ENCODE assay signal across 9 mouse cellular contexts in the genomic region with DNA sequence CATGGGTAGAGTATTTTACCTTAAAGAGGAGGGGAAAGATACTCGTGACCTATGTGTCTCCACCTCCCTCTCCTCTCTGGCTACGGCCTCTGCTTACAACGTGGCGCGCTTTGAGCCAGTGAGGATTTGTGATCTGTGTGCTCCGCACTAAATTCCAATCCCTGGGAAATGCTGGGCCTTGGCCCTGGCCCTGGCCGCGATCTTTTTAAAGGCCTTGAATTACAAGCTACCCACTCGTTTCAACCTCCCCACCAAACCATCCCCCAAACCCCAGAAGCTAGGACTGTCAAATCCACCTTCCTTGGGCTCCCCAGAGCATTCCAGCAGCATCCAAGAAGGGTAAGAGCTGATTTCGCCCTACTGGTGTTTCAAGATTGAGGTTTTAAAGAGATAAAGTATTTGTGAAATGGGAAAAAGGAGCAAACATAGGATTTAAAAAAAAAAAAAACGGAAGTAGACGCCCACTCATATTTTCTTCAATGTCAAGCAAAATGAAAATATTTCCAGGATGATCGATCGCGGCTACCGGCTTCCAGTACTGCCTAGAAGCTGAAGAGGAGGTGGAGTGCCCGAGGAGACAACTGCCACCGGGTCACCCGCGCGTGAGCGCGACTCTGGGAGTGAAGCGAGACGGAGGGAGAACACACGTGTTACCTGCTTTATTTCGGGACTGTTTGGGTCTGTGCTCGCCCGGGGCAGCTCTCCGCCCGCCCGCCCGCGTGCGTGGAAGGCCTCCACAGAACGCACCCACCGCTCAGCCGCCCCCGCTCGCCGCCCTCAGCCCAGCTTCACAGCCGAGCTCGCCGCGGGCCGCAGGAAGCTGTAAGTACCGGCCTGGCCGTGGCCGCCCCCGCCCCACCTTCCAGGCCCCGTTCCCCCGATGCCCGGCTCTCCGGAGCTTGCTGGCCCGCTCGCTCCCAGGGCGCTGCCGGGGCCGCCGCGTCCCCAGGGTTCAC. TPM values are rescaled to one million over a fixed set of nuclear protein-coding genes. Genes with fewer than 3 reads are reported as not detected.
DNase-seq lines count a peak whose midpoint lies in the region; ATAC-seq and TF ChIP-seq lines count a peak whose summit lies in the region.
"Had no signal": no experiment of that assay in that cellular context is flagged by ENCODE, and none has a peak within 500 bp of the region (broad histone marks: within the 10 kb centered on the region; RNA-seq: fewer than 3 reads in every experiment).

A gene (plus strand): TSS at position 96 of the 956 bp plus-strand sequence.

- no peak for TF ChIP-seq CTCF in cerebellum, adult 2 months (IDR thresholded peaks at IDR 0.05; ENCODE audit: borderline replicate concordance, insufficient read depth, low read depth, low read length)

- no peaks in the 10 kb centered on the region; the same call in 1 of the 2 replicates for H3K4me1 ChIP-seq in liver, embryonic 11.5 days (replicated peaks; ENCODE audit: control insufficient read depth, insufficient read depth, low read length)
- peaks cover 8% of the 10 kb centered on the region; the same call in 1 of the 2 replicates for H3K4me1 ChIP-seq in embryonic facial prominence, embryonic 13.5 days
- peaks cover 6% of the 10 kb centered on the region; the same call in 1 of the 2 replicates for H3K4me1 ChIP-seq in midbrain, embryonic 12.5 days
- no peaks in the 10 kb centered on the region for H3K4me1 ChIP-seq in cerebellum, adult 2 months (ENCODE audit: control insufficient read depth, insufficient read depth, low read length)

- ATAC-seq in liver, embryonic 11.5 days (replicated peaks; ENCODE audit: low FRiP score): peak; percentile 24; the same call in 1 of the 2 replicates
- ATAC-seq in embryonic facial prominence, embryonic 13.5 days (ENCODE audit: insufficient number of reproducible peaks, insufficient read depth, low FRiP score, low TSS enrichment, low read depth): peak; percentile 21; the same call in 1 of the 2 replicates
- peak; percentile 11 for ATAC-seq in midbrain, embryonic 12.5 days (ENCODE audit: low FRiP score, low read depth)
- no peak for ATAC-seq in inflammation-experienced regulatory T-cells, adult 6 months

- no peak within 1 kb of the TSS for H3K9ac ChIP-seq in liver, embryonic 11.5 days (ENCODE audit: low read depth, low read length)
- H3K9ac ChIP-seq in embryonic facial prominence, embryonic 13.5 days: peak within 1 kb of the TSS; percentile 49; the same call in 1 of the 2 replicates
- H3K9ac ChIP-seq in midbrain, embryonic 12.5 days (replicated peaks): no peak within 1 kb of the TSS; the same call in 1 of the 2 replicates

- TF ChIP-seq POLR2A in cerebellum, adult 2 months (IDR thresholded peaks at IDR 0.05; ENCODE audit: borderline replicate concordance, insufficient read depth, low read length): no peak

- WGBS in liver, embryonic 11.5 days: 2% methylated on average over 47 of the region's 61 CpGs
- WGBS in embryonic facial prominence, embryonic 13.5 days: under 1% methylated on average over 59 of the region's 61 CpGs
- WGBS in midbrain, embryonic 12.5 days: under 1% methylated on average over 47 of the region's 61 CpGs
- 2% methylated on average over 61 of the region's 61 CpGs for WGBS in cerebellum, adult 2 months

- H3K4me3 ChIP-seq in liver, embryonic 11.5 days (ENCODE audit: low read depth, low read length): peak within 1 kb of the TSS; percentile 32
- H3K4me3 ChIP-seq in embryonic facial prominence, embryonic 13.5 days: peak within 1 kb of the TSS; percentile 43
- H3K4me3 ChIP-seq in midbrain, embryonic 12.5 days: peak within 1 kb of the TSS; percentile 45
- no peak within 1 kb of the TSS for H3K4me3 ChIP-seq in cerebellum, adult 2 months (replicated peaks; ENCODE audit: insufficient read depth, low read depth, low read length)

- H3K4me2 ChIP-seq in liver, embryonic 11.5 days: peak within 1 kb of the TSS; percentile 59
- H3K4me2 ChIP-seq in embryonic facial prominence, embryonic 13.5 days: peak within 1 kb of the TSS; percentile 58
- peak within 1 kb of the TSS; percentile 56 for H3K4me2 ChIP-seq in midbrain, embryonic 12.5 days (replicated peaks)

- no peaks in the 10 kb centered on the region for H3K36me3 ChIP-seq in liver, embryonic 11.5 days (ENCODE audit: control insufficient read depth, insufficient read depth, low read length)
- no peaks in the 10 kb centered on the region for H3K36me3 ChIP-seq in embryonic facial prominence, embryonic 13.5 days
- no peaks in the 10 kb centered on the region for H3K36me3 ChIP-seq in midbrain, embryonic 12.5 days

- DNase-seq in liver, embryonic 11.5 days (ENCODE audit: low spot score): no peak
- DNase-seq in liver: no peak
- DNase-seq in layer of hippocampus, adult 18-20 months (ENCODE audit: low spot score in 2 of 2): peak in 1 of 2 experiments; percentile 76
- DNase-seq in urinary bladder, adult 18-20 months (ENCODE audit: low spot score in 2 of 2): no peak
- no peak for DNase-seq in cerebellum, adult 2 months

- no peaks in the 10 kb centered on the region for H3K9me3 ChIP-seq in liver, embryonic 11.5 days (ENCODE audit: control insufficient read depth, low read length)
- H3K9me3 ChIP-seq in embryonic facial prominence, embryonic 13.5 days: no peaks in the 10 kb centered on the region
- no peaks in the 10 kb centered on the region for H3K9me3 ChIP-seq in midbrain, embryonic 12.5 days

- H3K27ac ChIP-seq in liver, embryonic 11.5 days (ENCODE audit: low read depth, low read length): no peak within 1 kb of the TSS
- H3K27ac ChIP-seq in embryonic facial prominence, embryonic 13.5 days: no peak within 1 kb of the TSS
- no peak within 1 kb of the TSS for H3K27ac ChIP-seq in midbrain, embryonic 12.5 days (replicated peaks)
- no peak within 1 kb of the TSS for H3K27ac ChIP-seq in cerebellum, adult 2 months (ENCODE audit: insufficient read depth, low read length)

- peaks cover 87% of the 10 kb centered on the region for H3K27me3 ChIP-seq in liver, embryonic 11.5 days (replicated peaks; ENCODE audit: control insufficient read depth, insufficient read depth, low read length)
- peaks cover 88% of the 10 kb centered on the region for H3K27me3 ChIP-seq in embryonic facial prominence, embryonic 13.5 days
- H3K27me3 ChIP-seq in midbrain, embryonic 12.5 days: peaks cover 79% of the 10 kb centered on the region
- H3K27me3 ChIP-seq in cerebellum, adult 2 months (ENCODE audit: control insufficient read depth, insufficient read depth, low read length): peaks cover 21% of the 10 kb centered on the region; the same call in 1 of the 2 replicates

RNA-seq across cellular contexts. Expression of the gene that starts here (rescaled TPM):
- 0.74 and 0.75 TPM in 2 replicates for polyA plus RNA-seq in liver, embryonic 11.5 days (2014; fragmentation: Nextera tagmentation; extraction: Ambion mirVana)
- polyA plus RNA-seq in embryonic facial prominence, embryonic 13.5 days (2015; fragmentation: Nextera tagmentation; extraction: Ambion mirVana): 0.86 and 0.94 TPM in 2 replicates
- 100 to 1,000 TPM; 147 to 152 TPM for total RNA-seq in layer of hippocampus, adult 18-20 months (2021)
- 3.0 and 4.6 TPM in 2 replicates for polyA plus RNA-seq in midbrain, embryonic 12.5 days (2016; fragmentation: Nextera tagmentation; extraction: Ambion mirVana)
- polyA plus RNA-seq in inflammation-experienced regulatory T-cells, adult 6 months (2017; shearing (Covaris generic)): not detected
- not detected in 2 replicates for polyA plus RNA-seq in cerebellum, adult 2 months (2012; rRNA removed)
- total RNA-seq: neutrophil, adult 5-6 weeks had no signal

Comparison
In these comparisons a context has a peak if more than half of its experiments do, and no peak if none do; other contexts are left out.
1. Peak in ATAC-seq, H3K4me3 ChIP-seq and H3K4me2 ChIP-seq in liver, embryonic 11.5 days; RNA of the gene not detected or under 1 TPM.
2. Peak in ATAC-seq, H3K4me3 ChIP-seq, H3K9ac ChIP-seq and H3K4me2 ChIP-seq in embryonic facial prominence, embryonic 13.5 days; RNA of the gene not detected or under 1 TPM.